Mouse (Mus musculus) G1E (cell line): ENCODE results near the gene Icmt.

Source experiments
- CTCF ChIP-seq: IDR thresholded peaks from 2 replicates; pipeline ENCODE4 v1.5.1; 2012; ENCODE audit warnings: low read depth, low read length, inconsistent platforms, mixed read lengths
- GATA1 ChIP-seq: IDR thresholded peaks from 2 replicates; pipeline ENCODE4 v1.6.1; 2012; ENCODE audit warnings: borderline replicate concordance, low read length, inconsistent platforms, mixed read lengths
- GATA2 ChIP-seq: IDR thresholded peaks from 2 replicates; pipeline ENCODE4 v1.6.1; 2012; ENCODE audit warnings: low read depth, low read length, inconsistent platforms, borderline replicate concordance
- POLR2AphosphoS5 ChIP-seq: IDR thresholded peaks from 2 replicates; pipeline ENCODE4 v1.6.1; 2012; ENCODE audit warnings: low read depth, low read length, inconsistent platforms; ENCODE audit not compliant: insufficient replicate concordance
- TAL1 ChIP-seq: conservative IDR thresholded peaks from 2 replicates; pipeline ENCODE4 v1.6.1; 2012; ENCODE audit warnings: low read depth, low read length, inconsistent platforms, mixed read lengths

DNA sequence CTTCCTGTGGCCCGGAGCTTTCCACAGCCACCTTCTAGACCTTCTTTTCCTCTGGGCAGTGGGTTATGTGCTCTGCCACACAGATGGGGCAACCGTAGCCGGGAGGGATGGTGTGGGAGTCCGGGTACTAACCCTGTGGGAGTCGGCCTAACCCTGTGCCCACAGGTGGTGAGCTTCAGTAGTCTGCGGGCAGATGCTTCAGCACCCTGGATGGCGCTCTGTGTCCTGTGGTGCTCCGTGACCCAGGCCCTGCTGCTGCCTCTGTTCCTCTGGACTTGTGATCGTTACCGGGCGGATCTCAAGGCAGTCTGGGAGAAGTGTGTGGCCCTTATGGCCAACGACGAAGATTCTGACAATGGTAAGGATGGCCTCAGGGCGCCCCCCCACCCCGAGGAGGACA is 15.4 kb upstream of the Icmt start:
- TF ChIP-seq CTCF (no peak), GATA1 (no peak), POLR2AphosphoS5 (no peak), TAL1 (no peak), GATA2 (no peak)
